Mouse (Mus musculus) liver, embryonic 15.5 days (tissue): ENCODE measurements around the gene Olfr790. TPM values are rescaled to one million over a fixed set of nuclear protein-coding genes. Genes with fewer than 3 reads are reported as not detected.

Source experiments
- polyA plus RNA-seq: library from polyadenylated mRNA; unstranded; fragments of >200 nt; fragmentation: Nextera tagmentation; extraction: Ambion mirVana; gene quantifications from 2 replicates; pipeline ENCODE4 v1.2.1, GENCODE M21; 2015

Gene Olfr790
- polyA plus RNA-seq, 1 experiment from 2014 or later, result not detected

Other genes with a start within 250 kb of the Olfr790 start
- not detected in 2 replicates for gene Olfr776, start 239.4 kb upstream of the Olfr790 start, polyA plus RNA-seq
- not detected in 2 replicates for gene Olfr777, start 227.0 kb upstream of the Olfr790 start, polyA plus RNA-seq
- gene Olfr780, start 180.4 kb upstream of the Olfr790 start, polyA plus RNA-seq, result not detected in 2 replicates
- gene Olfr781, start 169.6 kb upstream of the Olfr790 start, polyA plus RNA-seq, result not detected in 2 replicates
- not detected in 2 replicates for gene Olfr782, start 149.6 kb upstream of the Olfr790 start, polyA plus RNA-seq
- gene Olfr784, start 114.4 kb upstream of the Olfr790 start, polyA plus RNA-seq, result not detected in 2 replicates
- gene Olfr785, start 93.1 kb upstream of the Olfr790 start, polyA plus RNA-seq, result not detected in 2 replicates
- gene Olfr786, start 71.2 kb upstream of the Olfr790 start, polyA plus RNA-seq, result not detected in 2 replicates
- gene Olfr787, start 36.6 kb upstream of the Olfr790 start, polyA plus RNA-seq, result not detected in 2 replicates
- gene Olfr788, start 27.5 kb upstream of the Olfr790 start, polyA plus RNA-seq, result not detected in 2 replicates
- gene Olfr789, start 13.7 kb upstream of the Olfr790 start, polyA plus RNA-seq, result not detected in 2 replicates
- gene Olfr791, start 23.3 kb downstream of the Olfr790 start, polyA plus RNA-seq, result not detected in 2 replicates
- gene Olfr792, start 40.7 kb downstream of the Olfr790 start, polyA plus RNA-seq, result not detected in 2 replicates
- not detected in 2 replicates for gene Olfr794, start 69.2 kb downstream of the Olfr790 start, polyA plus RNA-seq
- not detected in 2 replicates for gene Olfr796, start 114.1 kb downstream of the Olfr790 start, polyA plus RNA-seq
- gene Olfr798, start 129.4 kb downstream of the Olfr790 start, polyA plus RNA-seq, result not detected in 2 replicates
- not detected in 2 replicates for gene Olfr799, start 139.0 kb downstream of the Olfr790 start, polyA plus RNA-seq
- gene Olfr800, start 159.2 kb downstream of the Olfr790 start, polyA plus RNA-seq, result not detected in 2 replicates
- gene Olfr801, start 175.4 kb downstream of the Olfr790 start, polyA plus RNA-seq, result not detected in 2 replicates
- not detected in 2 replicates for gene Olfr802, start 189.7 kb downstream of the Olfr790 start, polyA plus RNA-seq
- not detected in 2 replicates for gene Olfr803, start 195.8 kb downstream of the Olfr790 start, polyA plus RNA-seq
- gene Olfr804, start 204.7 kb downstream of the Olfr790 start, polyA plus RNA-seq, result not detected in 2 replicates
- not detected in 2 replicates for gene Olfr805, start 230.9 kb downstream of the Olfr790 start, polyA plus RNA-seq
- gene Olfr806, start 243.4 kb downstream of the Olfr790 start, polyA plus RNA-seq, result not detected in 2 replicates